Mouse (Mus musculus) hindbrain, embryonic 16.5 days (tissue): ENCODE data around the gene Sowahc. TPM values are rescaled to one million over a fixed set of nuclear protein-coding genes. Genes with fewer than 3 reads are reported as not detected.

ENCODE experiments used
- ATAC-seq: fragments of 200-750 bp; cut with Nextera tagmentation; 2 replicates; pipeline ENCODE4 v1.8.0; 2017; ENCODE audit warnings: moderate TSS enrichment, moderate library complexity
- H3K27ac ChIP-seq: fragments of 300-500 bp; sonication (generic); 2 replicates; pipeline ENCODE4 v1.5.1; 2014; ENCODE audit warnings: low read depth, mild to moderate bottlenecking, control low read depth, low read length, moderate library complexity
- H3K27me3 ChIP-seq: fragments of 300-500 bp; sonication (generic); replicated peaks from 2 replicates; pipeline ENCODE4 v1.6.1; 2014; ENCODE audit warnings: low read length; ENCODE audit not compliant: control insufficient read depth, insufficient read depth
- H3K36me3 ChIP-seq: fragments of 300-500 bp; sonication (generic); 2 replicates; pipeline ENCODE4 v1.6.1; 2014; ENCODE audit warnings: mild to moderate bottlenecking, low read length, moderate library complexity, mixed read lengths; ENCODE audit not compliant: control insufficient read depth, insufficient read depth
- H3K4me1 ChIP-seq: fragments of 300-500 bp; sonication (generic); 2 replicates; pipeline ENCODE4 v1.6.1; 2014; ENCODE audit warnings: low read depth, low read length; ENCODE audit not compliant: control insufficient read depth, insufficient read depth
- H3K4me2 ChIP-seq: fragments of 300-500 bp; sonication (generic); 2 replicates; pipeline ENCODE4 v1.6.1; 2014; ENCODE audit warnings: mild to moderate bottlenecking, low read length, control low read depth, moderate library complexity
- H3K4me3 ChIP-seq: fragments of 300-500 bp; sonication (generic); 2 replicates; pipeline ENCODE4 v1.5.1; 2014; ENCODE audit warnings: mild to moderate bottlenecking, low read length, control low read depth, moderate library complexity
- H3K9ac ChIP-seq: fragments of 300-500 bp; sonication (generic); 2 replicates; pipeline ENCODE4 v1.6.1; 2014; ENCODE audit warnings: low read depth, mild to moderate bottlenecking, control low read depth, low read length, moderate library complexity
- H3K9me3 ChIP-seq: fragments of 300-500 bp; sonication (generic); 2 replicates; pipeline ENCODE4 v1.6.1; 2014; ENCODE audit warnings: mild to moderate bottlenecking, low read length, moderate library complexity; ENCODE audit not compliant: control insufficient read depth
- WGBS: fragments of 180-500 bp; shearing (Covaris S2); extraction: QIAGEN DNeasy Blood & Tissue Kit; methylation state at CpG from one replicate; pipeline ENCODE4 v1.1.7; 2014; 5-methylcytosine and 5-hydroxymethylcytosine counted together
- polyA plus RNA-seq: library from polyadenylated mRNA; unstranded; fragments of >200 nt; fragmentation: Nextera tagmentation; extraction: Ambion mirVana; gene quantifications from 2 replicates; pipeline ENCODE4 v1.2.1, GENCODE M21; 2015

Sowahc gene
- polyA plus RNA-seq, 1 experiment from 2014 or later: 20.1 TPM

- ATAC-seq: peak; percentile 7; the same call in 1 of the 2 replicates
Measured at GRCm38 (mm10) chr10:59222271-59223101, 733 bp downstream of the Sowahc start.

GRCm38 (mm10) chr10:59223301-59223700, 1.5 kb downstream of the Sowahc start:
- Histone ChIP-seq H3K4me2 (peak overlapping the region; percentile 96), H3K36me3 (no peaks in the 10 kb centered on the region), H3K9me3 (no peaks in the 10 kb centered on the region), H3K4me1 (peaks cover 13% of the 10 kb centered on the region), H3K4me3 (peak overlapping the region; percentile 95), H3K27ac (no peak overlapping the region), H3K9ac (peak overlapping the region; percentile 95), H3K27me3 (no peaks in the 10 kb centered on the region)
- ATAC-seq: no peak
- WGBS: 49% methylated on average over 14 of the region's 14 CpGs

More at GRCm38 (mm10) chr10:59222271-59223101, 733 bp downstream of the Sowahc start:
- Histone ChIP-seq H3K27me3 (no peaks in the 10 kb centered on the region), H3K36me3 (no peaks in the 10 kb centered on the region), H3K4me1 (peaks cover 13% of the 10 kb centered on the region), H3K4me3 (peak overlapping the region; percentile 95), H3K9ac (peak overlapping the region; percentile 95), H3K4me2 (peak overlapping the region; percentile 96), H3K9me3 (no peaks in the 10 kb centered on the region), H3K27ac (peak overlapping the region; percentile 94)
- WGBS: 2% methylated on average over 49 of the region's 49 CpGs

GRCm38 (mm10) chr10:59223890-59224289, 2.1 kb downstream of the Sowahc start:
- peak overlapping the region; percentile 96 for H3K4me2 ChIP-seq
- peaks cover 13% of the 10 kb centered on the region for H3K4me1 ChIP-seq
- WGBS: 68% methylated on average over 4 of the region's 4 CpGs
- no peak overlapping the region for H3K27ac ChIP-seq
- no peaks in the 10 kb centered on the region for H3K9me3 ChIP-seq
- H3K4me3 ChIP-seq: peak overlapping the region; percentile 95
- H3K36me3 ChIP-seq: no peaks in the 10 kb centered on the region
- no peak for ATAC-seq
- H3K9ac ChIP-seq: no peak overlapping the region
- no peaks in the 10 kb centered on the region for H3K27me3 ChIP-seq

GRCm38 (mm10) chr10:59225137-59225536, 3.4 kb downstream of the Sowahc start:
- ATAC-seq: no peak
- Histone ChIP-seq H3K4me3 (no peak overlapping the region), H3K9me3 (no peaks in the 10 kb centered on the region), H3K4me1 (peaks cover 13% of the 10 kb centered on the region), H3K27me3 (no peaks in the 10 kb centered on the region), H3K27ac (no peak overlapping the region), H3K36me3 (no peaks in the 10 kb centered on the region), H3K4me2 (no peak overlapping the region), H3K9ac (no peak overlapping the region)
- 96% methylated on average over 2 of the region's 2 CpGs for WGBS

- no peak for ATAC-seq
- H3K27ac ChIP-seq: no peak overlapping the region
- 79% methylated on average over 4 of the region's 4 CpGs for WGBS
- H3K36me3 ChIP-seq: no peaks in the 10 kb centered on the region
- H3K4me2 ChIP-seq: no peak overlapping the region
- H3K27me3 ChIP-seq: no peaks in the 10 kb centered on the region
- no peak overlapping the region for H3K9ac ChIP-seq
- H3K4me1 ChIP-seq: peaks cover 5% of the 10 kb centered on the region
- H3K9me3 ChIP-seq: no peaks in the 10 kb centered on the region
- no peak overlapping the region for H3K4me3 ChIP-seq
Measured at GRCm38 (mm10) chr10:59229205-59229820, 7.6 kb downstream of the Sowahc start.

GRCm38 (mm10) chr10:59235227-59235626, 13.5 kb downstream of the Sowahc start:
- ATAC-seq: no peak
- Histone ChIP-seq H3K27ac (no peak overlapping the region), H3K4me3 (no peak overlapping the region), H3K4me1 (no peaks in the 10 kb centered on the region), H3K27me3 (no peaks in the 10 kb centered on the region), H3K4me2 (no peak overlapping the region), H3K36me3 (no peaks in the 10 kb centered on the region), H3K9ac (no peak overlapping the region), H3K9me3 (no peaks in the 10 kb centered on the region; the same call in 1 of the 2 replicates)
- WGBS: 88% methylated on average over 2 of the region's 2 CpGs

- H3K4me1 ChIP-seq: no peaks in the 10 kb centered on the region
- H3K27me3 ChIP-seq: no peaks in the 10 kb centered on the region
- H3K36me3 ChIP-seq: no peaks in the 10 kb centered on the region
- H3K9ac ChIP-seq: no peak overlapping the region
- no peak overlapping the region for H3K27ac ChIP-seq
- H3K9me3 ChIP-seq: no peaks in the 10 kb centered on the region; the same call in 1 of the 2 replicates
- no peak overlapping the region for H3K4me2 ChIP-seq
- ATAC-seq: no peak
- WGBS: 65% methylated on average over 4 of the region's 4 CpGs
- no peak overlapping the region for H3K4me3 ChIP-seq
Measured at GRCm38 (mm10) chr10:59235847-59236246, 14.1 kb downstream of the Sowahc start.

GRCm38 (mm10) chr10:59236486-59236885, 14.7 kb downstream of the Sowahc start:
- Histone ChIP-seq H3K4me1 (no peaks in the 10 kb centered on the region), H3K9me3 (no peaks in the 10 kb centered on the region; the same call in 1 of the 2 replicates), H3K4me2 (no peak overlapping the region), H3K4me3 (no peak overlapping the region), H3K36me3 (no peaks in the 10 kb centered on the region), H3K27ac (no peak overlapping the region), H3K27me3 (no peaks in the 10 kb centered on the region), H3K9ac (no peak overlapping the region)
- ATAC-seq: no peak
- 90% methylated on average over 6 of the region's 6 CpGs for WGBS

- no peaks in the 10 kb centered on the region; the same call in 1 of the 2 replicates for H3K9me3 ChIP-seq
- H3K4me2 ChIP-seq: no peak overlapping the region
- no peaks in the 10 kb centered on the region for H3K27me3 ChIP-seq
- no peak overlapping the region for H3K4me3 ChIP-seq
- no peaks in the 10 kb centered on the region for H3K36me3 ChIP-seq
- ATAC-seq: no peak
- H3K27ac ChIP-seq: no peak overlapping the region
- 62% methylated on average over 3 of the region's 3 CpGs for WGBS
- H3K9ac ChIP-seq: no peak overlapping the region
- H3K4me1 ChIP-seq: no peaks in the 10 kb centered on the region
Measured at GRCm38 (mm10) chr10:59237757-59238156, 16.0 kb downstream of the Sowahc start.
